Mouse (Mus musculus): ENCODE results near the gene Trub2. TPM values are rescaled to one million over a fixed set of nuclear protein-coding genes. Genes with fewer than 3 reads are reported as not detected.
A peak's percentile ranks its signal among the peaks of the same experiment; 100 is the strongest.

Gene Trub2
- polyA plus RNA-seq, 1 experiment = 33.3 TPM

GRCm38 (mm10) chr2:29819363-29819762 is 31.1 kb upstream of the Trub2 start:
- peaks cover 3% of the 10 kb centered on the region; the same call in 1 of the 2 replicates for H3K4me1 ChIP-seq (ENCODE audit: control insufficient read depth, insufficient read depth, low read length)
- TF ChIP-seq CTCF (IDR thresholded peaks at IDR 0.05; ENCODE audit: borderline replicate concordance, insufficient read depth, low read length) (no peak), POLR2A (IDR thresholded peaks at IDR 0.05; ENCODE audit: low read depth, low read length) (no peak)
- H3K27ac ChIP-seq (ENCODE audit: insufficient read depth, low read length) = no peak overlapping the region
- H3K4me3 ChIP-seq (ENCODE audit: insufficient read depth, low read length) = no peak overlapping the region

GRCm38 (mm10) chr2:29817426-29818232 is 29.3 kb upstream of the Trub2 start:
- H3K27ac ChIP-seq (ENCODE audit: insufficient read depth, low read length) = no peak overlapping the region
- TF ChIP-seq POLR2A (IDR thresholded peaks at IDR 0.05; ENCODE audit: low read depth, low read length) = no peak
- TF ChIP-seq CTCF (IDR thresholded peaks at IDR 0.05; ENCODE audit: borderline replicate concordance, insufficient read depth, low read length) = peak; percentile 67; the same call in 1 of the 2 replicates
- H3K4me1 ChIP-seq (ENCODE audit: control insufficient read depth, insufficient read depth, low read length) = peaks cover 3% of the 10 kb centered on the region; the same call in 1 of the 2 replicates
- no peak overlapping the region for H3K4me3 ChIP-seq (ENCODE audit: insufficient read depth, low read length)

- H3K4me3 ChIP-seq (ENCODE audit: insufficient read depth, low read length) = no peak overlapping the region
- H3K4me1 ChIP-seq (ENCODE audit: control insufficient read depth, insufficient read depth, low read length) = peaks cover 3% of the 10 kb centered on the region; the same call in 1 of the 2 replicates
- TF ChIP-seq CTCF (IDR thresholded peaks at IDR 0.05; ENCODE audit: borderline replicate concordance, insufficient read depth, low read length) (no peak), POLR2A (IDR thresholded peaks at IDR 0.05; ENCODE audit: low read depth, low read length) (no peak)
- no peak overlapping the region for H3K27ac ChIP-seq (ENCODE audit: insufficient read depth, low read length)
Measured at GRCm38 (mm10) chr2:29815678-29816371, 27.5 kb upstream of the Trub2 start.

- no peak overlapping the region for H3K27ac ChIP-seq (ENCODE audit: insufficient read depth, low read length)
- H3K4me1 ChIP-seq (ENCODE audit: control insufficient read depth, insufficient read depth, low read length) = no peaks in the 10 kb centered on the region; the same call in 1 of the 2 replicates
- TF ChIP-seq CTCF (IDR thresholded peaks at IDR 0.05; ENCODE audit: borderline replicate concordance, insufficient read depth, low read length) (peak; percentile 56; the same call in 1 of the 2 replicates), POLR2A (IDR thresholded peaks at IDR 0.05; ENCODE audit: low read depth, low read length) (no peak)
- peak overlapping the region; percentile 83 for H3K4me3 ChIP-seq (ENCODE audit: insufficient read depth, low read length)
Measured at GRCm38 (mm10) chr2:29803400-29803831, 15.1 kb upstream of the Trub2 start.

GRCm38 (mm10) chr2:29802827-29803201 is 14.5 kb upstream of the Trub2 start:
- Histone ChIP-seq H3K27ac (ENCODE audit: insufficient read depth, low read length) (no peak overlapping the region), H3K4me3 (ENCODE audit: insufficient read depth, low read length) (peak overlapping the region; percentile 83), H3K4me1 (ENCODE audit: control insufficient read depth, insufficient read depth, low read length) (no peaks in the 10 kb centered on the region; the same call in 1 of the 2 replicates)
- TF ChIP-seq CTCF (IDR thresholded peaks at IDR 0.05; ENCODE audit: borderline replicate concordance, insufficient read depth, low read length) (no peak), POLR2A (IDR thresholded peaks at IDR 0.05; ENCODE audit: low read depth, low read length) (no peak)

- Histone ChIP-seq H3K27ac (ENCODE audit: insufficient read depth, low read length) (no peak within 1 kb of the TSS), H3K4me1 (ENCODE audit: control insufficient read depth, insufficient read depth, low read length) (no peaks in the 10 kb centered on the region; the same call in 1 of the 2 replicates), H3K4me3 (ENCODE audit: insufficient read depth, low read length) (peak within 1 kb of the TSS; percentile 83)
- TF ChIP-seq CTCF (IDR thresholded peaks at IDR 0.05; ENCODE audit: borderline replicate concordance, insufficient read depth, low read length) (no peak), POLR2A (IDR thresholded peaks at IDR 0.05; ENCODE audit: low read depth, low read length) (peak; percentile 96)
Measured at GRCm38 (mm10) chr2:29802075-29802826, 13.9 kb upstream of the Trub2 start, which contains the start of gene Slc27a4. Gene Slc27a4, plus strand, starts transcription at chr2:29802634.

- Histone ChIP-seq H3K27ac (ENCODE audit: insufficient read depth, low read length) (no peak overlapping the region), H3K4me1 (ENCODE audit: control insufficient read depth, insufficient read depth, low read length) (no peaks in the 10 kb centered on the region), H3K4me3 (ENCODE audit: insufficient read depth, low read length) (no peak overlapping the region)
- TF ChIP-seq CTCF (IDR thresholded peaks at IDR 0.05; ENCODE audit: borderline replicate concordance, insufficient read depth, low read length) (no peak), POLR2A (IDR thresholded peaks at IDR 0.05; ENCODE audit: low read depth, low read length) (no peak)
Measured at GRCm38 (mm10) chr2:29792772-29793487, 4.6 kb upstream of the Trub2 start.

- Histone ChIP-seq H3K4me1 (ENCODE audit: control insufficient read depth, insufficient read depth, low read length) (no peaks in the 10 kb centered on the region), H3K4me3 (ENCODE audit: insufficient read depth, low read length) (peak within 1 kb of the TSS; percentile 96), H3K27ac (ENCODE audit: insufficient read depth, low read length) (0 out of 2 replicates have a peak within 1 kb of the TSS, but pooled peaks have one; percentile 14)
- TF ChIP-seq POLR2A (IDR thresholded peaks at IDR 0.05; ENCODE audit: low read depth, low read length) (peak; percentile 81), CTCF (IDR thresholded peaks at IDR 0.05; ENCODE audit: borderline replicate concordance, insufficient read depth, low read length) (no peak)
Measured at GRCm38 (mm10) chr2:29787104-29787917, 991 bp downstream of the Trub2 start, which contains the start of gene Coq4. Gene Coq4, plus strand, starts transcription at chr2:29787493.
